Mouse (Mus musculus) stomach, embryonic 15.5 days (tissue): ENCODE data around the gene Pax4. TPM values are rescaled to one million over a fixed set of nuclear protein-coding genes. Genes with fewer than 3 reads are reported as not detected.
A peak's percentile ranks its signal among the peaks of the same experiment; 100 is the strongest.

Source experiments
- ATAC-seq: fragments of 200-750 bp; cut with Nextera tagmentation; 2 replicates; pipeline ENCODE4 v1.8.0; 2017; ENCODE audit warnings: low read depth, moderate number of reproducible peaks, moderate TSS enrichment; ENCODE audit not compliant: insufficient read depth, low FRiP score
- H3K27ac ChIP-seq: fragments of 300-500 bp; sonication (generic); 2 replicates; pipeline ENCODE4 v1.5.1; 2015; ENCODE audit warnings: mild to moderate bottlenecking, inconsistent platforms
- H3K27me3 ChIP-seq: fragments of 300-500 bp; sonication (generic); replicated peaks from 2 replicates; pipeline ENCODE4 v1.6.1; 2015; ENCODE audit warnings: inconsistent platforms
- H3K36me3 ChIP-seq: fragments of 300-500 bp; sonication (generic); 2 replicates; pipeline ENCODE4 v1.6.1; 2015; ENCODE audit warnings: inconsistent platforms
- H3K4me1 ChIP-seq: fragments of 300-500 bp; sonication (generic); 2 replicates; pipeline ENCODE4 v1.6.1; 2015; ENCODE audit warnings: inconsistent platforms
- H3K4me2 ChIP-seq: fragments of 300-500 bp; sonication (generic); 2 replicates; pipeline ENCODE4 v1.6.1; 2015; ENCODE audit warnings: mild to moderate bottlenecking, inconsistent platforms
- H3K4me3 ChIP-seq: fragments of 300-500 bp; sonication (generic); replicated peaks from 2 replicates; pipeline ENCODE4 v1.5.1; 2015; ENCODE audit warnings: inconsistent platforms
- H3K9ac ChIP-seq: fragments of 300-500 bp; sonication (generic); 2 replicates; pipeline ENCODE4 v1.6.1; 2015; ENCODE audit warnings: inconsistent platforms
- H3K9me3 ChIP-seq: fragments of 300-500 bp; sonication (generic); 2 replicates; pipeline ENCODE4 v1.6.1; 2016; ENCODE audit warnings: inconsistent platforms
- WGBS: fragments of 180-500 bp; shearing (Covaris S2); methylation state at CpG from one replicate; pipeline ENCODE4 v1.1.7; 2015; 5-methylcytosine and 5-hydroxymethylcytosine counted together
- polyA plus RNA-seq: library from polyadenylated mRNA; unstranded; fragments of >200 nt; fragmentation: Nextera tagmentation; extraction: Ambion mirVana; gene quantifications from 2 replicates; pipeline ENCODE4 v1.2.1, GENCODE M21; 2015

Gene Pax4
- polyA plus RNA-seq, 1 experiment from 2014 or later = 1.6 TPM

DNA sequence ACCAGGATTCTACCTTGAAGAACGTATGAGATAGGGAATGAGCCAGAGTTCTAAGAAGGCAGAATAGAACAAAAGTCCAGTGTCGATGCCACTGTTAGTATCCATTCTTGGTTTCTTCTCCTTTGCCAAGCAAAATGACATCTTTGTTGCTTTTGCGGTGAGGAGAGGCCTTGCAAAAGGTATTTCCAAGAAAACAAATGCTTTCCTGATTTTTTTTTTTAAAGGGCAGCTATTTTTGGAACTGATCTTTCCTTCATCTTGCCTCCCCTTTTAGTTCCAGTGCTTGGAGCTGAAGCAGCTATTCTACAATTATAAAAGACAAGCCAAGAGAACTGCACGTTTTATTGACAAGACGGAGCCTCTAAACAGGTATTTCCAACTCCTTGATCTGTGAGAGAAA lies 25.7 kb upstream of the Pax4 start, which contains the start of gene Snd1:
Gene Snd1 (plus strand): TSS at position 301 of the 400 bp plus-strand sequence.
- H3K4me3 ChIP-seq = no peak within 1 kb of the TSS
- H3K27ac ChIP-seq = no peak within 1 kb of the TSS
- H3K27me3 ChIP-seq = no peaks in the 10 kb centered on the region
- no peak within 1 kb of the TSS for H3K4me2 ChIP-seq
- H3K4me1 ChIP-seq = 0 out of 2 replicates have a peak, but pooled peaks cover 4% of the 10 kb centered on the region
- no peak within 1 kb of the TSS for H3K9ac ChIP-seq
- WGBS = 85% methylated on average over 5 of the region's 5 CpGs
- no peaks in the 10 kb centered on the region for H3K36me3 ChIP-seq
- H3K9me3 ChIP-seq = no peaks in the 10 kb centered on the region
- no peak for ATAC-seq

DNA sequence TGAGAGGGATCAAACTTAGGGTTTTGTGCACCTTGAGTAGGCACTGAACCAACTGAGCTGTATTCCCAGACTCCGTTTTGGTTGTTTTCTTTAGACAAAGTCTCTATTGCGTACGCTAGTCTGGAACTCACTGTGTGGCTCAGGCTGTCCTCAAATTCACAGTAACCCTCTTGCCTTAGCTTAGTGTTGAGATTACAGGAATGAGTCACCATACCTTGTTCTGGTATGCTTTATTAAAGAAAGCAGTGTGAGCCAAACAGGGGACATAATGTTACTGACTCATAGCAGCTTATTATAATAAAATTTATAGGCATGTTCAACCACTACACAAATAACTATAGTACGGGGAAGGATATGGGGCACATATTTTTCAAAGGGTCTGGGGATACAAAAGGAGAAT lies 25.1 kb upstream of the Pax4 start:
- no peak overlapping the region for H3K4me2 ChIP-seq
- no peaks in the 10 kb centered on the region for H3K36me3 ChIP-seq
- H3K27me3 ChIP-seq = no peaks in the 10 kb centered on the region
- H3K4me1 ChIP-seq = 0 out of 2 replicates have a peak, but pooled peaks cover 3% of the 10 kb centered on the region
- no peaks in the 10 kb centered on the region for H3K9me3 ChIP-seq
- H3K9ac ChIP-seq = no peak overlapping the region
- ATAC-seq = no peak
- H3K27ac ChIP-seq = no peak overlapping the region
- no peak overlapping the region for H3K4me3 ChIP-seq
- 79% methylated on average over 4 of the region's 4 CpGs for WGBS

GRCm38 (mm10) chr6:28471284-28472035 lies 22.3 kb upstream of the Pax4 start:
- ATAC-seq = no peak
- Histone ChIP-seq H3K4me1 (no peaks in the 10 kb centered on the region), H3K27me3 (no peaks in the 10 kb centered on the region), H3K27ac (no peak overlapping the region), H3K9ac (no peak overlapping the region), H3K4me2 (no peak overlapping the region), H3K36me3 (no peaks in the 10 kb centered on the region), H3K4me3 (no peak overlapping the region), H3K9me3 (no peaks in the 10 kb centered on the region)
- WGBS = 87% methylated on average over 9 of the region's 9 CpGs

GRCm38 (mm10) chr6:28470621-28471020 lies 21.5 kb upstream of the Pax4 start:
- Histone ChIP-seq H3K9ac (no peak overlapping the region), H3K27ac (no peak overlapping the region), H3K27me3 (no peaks in the 10 kb centered on the region), H3K36me3 (no peaks in the 10 kb centered on the region), H3K4me1 (no peaks in the 10 kb centered on the region), H3K4me3 (no peak overlapping the region), H3K4me2 (no peak overlapping the region), H3K9me3 (no peaks in the 10 kb centered on the region)
- ATAC-seq = no peak
- 75% methylated on average over 5 of the region's 5 CpGs for WGBS

- no peak for ATAC-seq
- H3K36me3 ChIP-seq = no peaks in the 10 kb centered on the region
- 59% methylated on average over 4 of the region's 4 CpGs for WGBS
- no peaks in the 10 kb centered on the region for H3K27me3 ChIP-seq
- H3K9me3 ChIP-seq = no peaks in the 10 kb centered on the region
- H3K4me3 ChIP-seq = no peak overlapping the region
- H3K9ac ChIP-seq = no peak overlapping the region
- H3K4me1 ChIP-seq = no peaks in the 10 kb centered on the region
- H3K27ac ChIP-seq = no peak overlapping the region
- H3K4me2 ChIP-seq = no peak overlapping the region
Observed at GRCm38 (mm10) chr6:28470017-28470602, 21.0 kb upstream of the Pax4 start.

- Histone ChIP-seq H3K4me3 (no peak overlapping the region), H3K9me3 (no peaks in the 10 kb centered on the region), H3K36me3 (no peaks in the 10 kb centered on the region), H3K27ac (no peak overlapping the region), H3K4me1 (no peaks in the 10 kb centered on the region), H3K9ac (no peak overlapping the region), H3K4me2 (no peak overlapping the region), H3K27me3 (no peaks in the 10 kb centered on the region)
- WGBS = 23% methylated on average over 6 of the region's 6 CpGs
- no peak for ATAC-seq
Observed at GRCm38 (mm10) chr6:28464630-28465029, 15.5 kb upstream of the Pax4 start.

- H3K27ac ChIP-seq = no peak overlapping the region
Observed at GRCm38 (mm10) chr6:28460534-28460933, 11.4 kb upstream of the Pax4 start.

DNA sequence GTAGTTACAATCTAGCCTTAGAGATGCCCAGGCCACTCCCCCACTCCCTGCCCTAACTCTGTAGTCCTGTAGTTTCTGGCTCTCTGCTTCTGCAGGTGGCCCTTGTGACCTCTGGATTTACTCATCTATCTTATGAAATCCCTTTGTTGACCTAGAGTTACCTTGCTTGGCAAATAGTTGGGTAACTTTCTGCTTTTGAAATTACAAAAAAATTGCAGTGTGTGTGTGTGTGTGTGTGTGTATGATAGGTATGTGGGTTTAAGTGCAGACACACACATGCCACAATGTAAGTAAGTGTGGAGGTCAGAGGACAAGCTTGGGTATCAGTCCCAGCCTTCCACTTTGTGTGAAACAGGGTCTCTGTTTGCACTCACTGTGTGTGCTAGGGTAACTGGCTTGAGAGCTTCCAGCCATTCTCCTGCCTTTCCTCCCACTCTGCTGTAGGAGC lies 10.1 kb upstream of the Pax4 start:
- no peaks in the 10 kb centered on the region for H3K9me3 ChIP-seq
- H3K4me1 ChIP-seq = no peaks in the 10 kb centered on the region
- no peak overlapping the region for H3K9ac ChIP-seq
- no peaks in the 10 kb centered on the region for H3K36me3 ChIP-seq
- H3K4me2 ChIP-seq = no peak overlapping the region
- ATAC-seq = peak; percentile 56; the same call in 1 of the 2 replicates
- no peak overlapping the region for H3K4me3 ChIP-seq
- no peaks in the 10 kb centered on the region for H3K27me3 ChIP-seq
- H3K27ac ChIP-seq = no peak overlapping the region

More at GRCm38 (mm10) chr6:28460534-28460933, 11.4 kb upstream of the Pax4 start:
- Histone ChIP-seq H3K4me3 (no peak overlapping the region), H3K9me3 (no peaks in the 10 kb centered on the region), H3K4me2 (no peak overlapping the region), H3K4me1 (no peaks in the 10 kb centered on the region), H3K27me3 (no peaks in the 10 kb centered on the region), H3K9ac (no peak overlapping the region), H3K36me3 (no peaks in the 10 kb centered on the region)
- 0 out of 2 replicates have a peak, but pooled peaks have one; percentile 47 for ATAC-seq
- 8% methylated on average over 5 of the region's 5 CpGs for WGBS

GRCm38 (mm10) chr6:28450977-28451376 lies 1.8 kb upstream of the Pax4 start:
- Histone ChIP-seq H3K4me2 (no peak overlapping the region), H3K27ac (no peak overlapping the region), H3K9me3 (no peaks in the 10 kb centered on the region), H3K36me3 (no peaks in the 10 kb centered on the region), H3K4me3 (no peak overlapping the region), H3K4me1 (no peaks in the 10 kb centered on the region), H3K9ac (no peak overlapping the region), H3K27me3 (peaks cover 25% of the 10 kb centered on the region)
- ATAC-seq = no peak
- WGBS = 2% methylated on average over 12 of the region's 12 CpGs

GRCm38 (mm10) chr6:28450481-28450880 lies 1.3 kb upstream of the Pax4 start:
- Histone ChIP-seq H3K27me3 (peaks cover 25% of the 10 kb centered on the region), H3K9me3 (no peaks in the 10 kb centered on the region), H3K9ac (no peak overlapping the region), H3K27ac (no peak overlapping the region), H3K4me3 (no peak overlapping the region), H3K4me1 (no peaks in the 10 kb centered on the region), H3K36me3 (no peaks in the 10 kb centered on the region), H3K4me2 (no peak overlapping the region)
- WGBS = 14% methylated on average over 5 of the region's 5 CpGs
- ATAC-seq = no peak

DNA sequence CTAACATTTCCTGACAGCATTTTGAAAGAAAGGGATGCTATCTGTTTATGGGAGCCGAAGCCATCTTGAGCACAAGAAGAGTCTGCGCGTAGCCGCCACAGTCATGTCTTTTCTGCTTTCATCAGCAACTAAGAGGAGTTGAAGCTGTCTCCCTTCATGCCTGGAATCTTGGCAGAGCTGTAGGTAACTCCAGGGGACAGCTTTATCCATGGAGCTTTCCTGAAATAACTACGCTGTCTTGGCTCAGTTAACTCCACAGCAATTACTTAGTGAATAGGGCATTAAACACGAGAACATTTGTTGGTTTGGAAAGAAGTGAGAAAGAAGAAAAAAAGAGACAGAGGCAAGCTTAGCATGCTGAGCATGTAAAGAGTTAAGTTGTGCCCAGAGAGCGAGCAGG lies 1.2 kb downstream of the Pax4 start:
- ATAC-seq = no peak
- H3K27ac ChIP-seq = no peak overlapping the region
- H3K36me3 ChIP-seq = no peaks in the 10 kb centered on the region
- no peak overlapping the region for H3K4me2 ChIP-seq
- no peaks in the 10 kb centered on the region for H3K4me1 ChIP-seq
- peaks cover 25% of the 10 kb centered on the region for H3K27me3 ChIP-seq
- H3K4me3 ChIP-seq = no peak overlapping the region
- WGBS = 84% methylated on average over 7 of the region's 7 CpGs
- H3K9ac ChIP-seq = no peak overlapping the region
- no peaks in the 10 kb centered on the region for H3K9me3 ChIP-seq

DNA sequence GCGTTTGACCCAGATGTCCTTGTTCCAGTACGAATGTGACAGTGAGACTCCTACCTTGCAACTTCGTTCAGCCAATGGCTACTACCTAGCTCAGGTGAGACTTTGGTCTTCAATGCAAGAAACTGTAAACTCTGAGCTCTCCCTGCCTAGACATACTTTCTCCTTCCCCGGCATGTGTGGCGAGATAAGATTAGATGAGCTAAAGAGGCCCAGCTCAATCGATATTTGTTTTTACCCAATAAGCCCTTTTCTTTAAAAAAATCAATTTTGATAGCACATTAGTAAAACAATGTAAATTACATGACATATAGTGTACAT lies 17.7 kb downstream of the Pax4 start:
- WGBS = 65% methylated on average over 6 of the region's 6 CpGs
- H3K27ac ChIP-seq = no peak overlapping the region

More for the DNA sequence above, 17.7 kb downstream of the Pax4 start:
- no peak overlapping the region for H3K9ac ChIP-seq
- H3K27me3 ChIP-seq = no peaks in the 10 kb centered on the region
- no peaks in the 10 kb centered on the region for H3K36me3 ChIP-seq
- peak; percentile 37; the same call in 1 of the 2 replicates for ATAC-seq
- H3K9me3 ChIP-seq = no peaks in the 10 kb centered on the region
- no peaks in the 10 kb centered on the region for H3K4me1 ChIP-seq
- no peak overlapping the region for H3K4me2 ChIP-seq
- no peak overlapping the region for H3K4me3 ChIP-seq
